Mouse (Mus musculus) heart, embryonic 13.5 days (tissue): ENCODE results near the gene Kcnn1. TPM values are rescaled to one million over a fixed set of nuclear protein-coding genes. Genes with fewer than 3 reads are reported as not detected.
A peak's percentile ranks its signal among the peaks of the same experiment; 100 is the strongest.

Source experiments
- ATAC-seq: fragments of 200-750 bp; cut with Nextera tagmentation; 2 replicates; pipeline ENCODE4 v1.8.0; 2017; ENCODE audit warnings: moderate TSS enrichment; ENCODE audit not compliant: insufficient number of reproducible peaks, low FRiP score, low TSS enrichment; ENCODE audit errors: extremely low read depth
- H3K27ac ChIP-seq: fragments of 300-500 bp; sonication (generic); replicated peaks from 2 replicates; pipeline ENCODE4 v1.5.1; 2015; ENCODE audit warnings: moderate library complexity, mild to moderate bottlenecking, inconsistent platforms
- H3K27me3 ChIP-seq: fragments of 300-500 bp; sonication (generic); replicated peaks from 2 replicates; pipeline ENCODE4 v1.6.1; 2015; ENCODE audit warnings: mild to moderate bottlenecking, inconsistent platforms
- H3K36me3 ChIP-seq: fragments of 300-500 bp; sonication (generic); 2 replicates; pipeline ENCODE4 v1.6.1; 2015; ENCODE audit warnings: mild to moderate bottlenecking, inconsistent platforms
- H3K4me1 ChIP-seq: fragments of 300-500 bp; sonication (generic); 2 replicates; pipeline ENCODE4 v1.6.1; 2015; ENCODE audit warnings: inconsistent platforms
- H3K4me2 ChIP-seq: fragments of 300-500 bp; sonication (generic); 2 replicates; pipeline ENCODE4 v1.6.1; 2015; ENCODE audit warnings: inconsistent platforms, mild to moderate bottlenecking, moderate library complexity
- H3K4me3 ChIP-seq: fragments of 300-500 bp; sonication (generic); 2 replicates; pipeline ENCODE4 v1.5.1; 2015; ENCODE audit warnings: moderate library complexity, mild to moderate bottlenecking, inconsistent platforms
- H3K9ac ChIP-seq: fragments of 300-500 bp; sonication (generic); 2 replicates; pipeline ENCODE4 v1.6.1; 2015; ENCODE audit warnings: inconsistent platforms, mild to moderate bottlenecking, moderate library complexity
- H3K9me3 ChIP-seq: fragments of 300-500 bp; sonication (generic); 2 replicates; pipeline ENCODE4 v1.6.1; 2016; ENCODE audit warnings: inconsistent platforms
- WGBS: fragments of 180-500 bp; shearing (Covaris S2); methylation state at CpG from one replicate; pipeline ENCODE4 v1.1.7; 2015; ENCODE audit warnings: mixed read lengths; 5-methylcytosine and 5-hydroxymethylcytosine counted together
- polyA plus RNA-seq: library from polyadenylated mRNA; unstranded; fragments of >200 nt; fragmentation: Nextera tagmentation; extraction: Ambion mirVana; gene quantifications from 2 replicates; pipeline ENCODE4 v1.2.1, GENCODE M21; 2015

The Kcnn1 gene
- polyA plus RNA-seq, 1 experiment from 2014 or later = 1.5 TPM

- no peaks in the 10 kb centered on the region for H3K9me3 ChIP-seq
- H3K27me3 ChIP-seq = peaks cover 27% of the 10 kb centered on the region
- peak within 1 kb of the TSS; percentile 94 for H3K4me2 ChIP-seq
- H3K4me1 ChIP-seq = peaks cover 20% of the 10 kb centered on the region
- peak within 1 kb of the TSS; percentile 84 for H3K27ac ChIP-seq
- peaks cover 15% of the 10 kb centered on the region; the same call in 1 of the 2 replicates for H3K36me3 ChIP-seq
- peak; percentile 94 for ATAC-seq
- WGBS = 2% methylated on average over 55 of the region's 55 CpGs
- H3K9ac ChIP-seq = peak within 1 kb of the TSS; percentile 89
- H3K4me3 ChIP-seq = peak within 1 kb of the TSS; percentile 82
These were observed 23.4 kb downstream of the Kcnn1 start, which contains the start of gene Arrdc2 for GRCm38 (mm10) chr8:70839408-70840351. Gene Arrdc2, minus strand, starts transcription at chr8:70839720.

- peak overlapping the region; percentile 89 for H3K9ac ChIP-seq
- H3K9me3 ChIP-seq = no peaks in the 10 kb centered on the region
- peak overlapping the region; percentile 94 for H3K4me2 ChIP-seq
- peaks cover 22% of the 10 kb centered on the region for H3K4me1 ChIP-seq
- peak overlapping the region; percentile 84 for H3K27ac ChIP-seq
- 2% methylated on average over 66 of the region's 66 CpGs for WGBS
- no peak for ATAC-seq
- H3K36me3 ChIP-seq = peaks cover 18% of the 10 kb centered on the region; the same call in 1 of the 2 replicates
- peak overlapping the region; percentile 82 for H3K4me3 ChIP-seq
- H3K27me3 ChIP-seq = peaks cover 24% of the 10 kb centered on the region
These were observed 24.2 kb downstream of the Kcnn1 start for GRCm38 (mm10) chr8:70838654-70839407.

GRCm38 (mm10) chr8:70836666-70837065 lies 26.4 kb downstream of the Kcnn1 start:
- no peak overlapping the region for H3K4me2 ChIP-seq

GRCm38 (mm10) chr8:70834071-70834470 lies 29.0 kb downstream of the Kcnn1 start:
- Histone ChIP-seq H3K9me3 (no peaks in the 10 kb centered on the region), H3K36me3 (peaks cover 18% of the 10 kb centered on the region; the same call in 1 of the 2 replicates), H3K4me3 (no peak overlapping the region), H3K4me1 (peaks cover 14% of the 10 kb centered on the region), H3K4me2 (no peak overlapping the region), H3K27me3 (no peaks in the 10 kb centered on the region), H3K9ac (peak overlapping the region; percentile 5; the same call in 1 of the 2 replicates), H3K27ac (no peak overlapping the region)
- 91% methylated on average over 3 of the region's 3 CpGs for WGBS
- no peak for ATAC-seq

More at GRCm38 (mm10) chr8:70836666-70837065, 26.4 kb downstream of the Kcnn1 start:
- no peak overlapping the region for H3K27ac ChIP-seq
- no peak overlapping the region for H3K9ac ChIP-seq
- 87% methylated on average over 12 of the region's 12 CpGs for WGBS
- ATAC-seq = no peak
- H3K4me1 ChIP-seq = peaks cover 28% of the 10 kb centered on the region
- H3K9me3 ChIP-seq = no peaks in the 10 kb centered on the region
- H3K36me3 ChIP-seq = peaks cover 18% of the 10 kb centered on the region; the same call in 1 of the 2 replicates
- H3K27me3 ChIP-seq = peaks cover 2% of the 10 kb centered on the region; the same call in 1 of the 2 replicates
- no peak overlapping the region for H3K4me3 ChIP-seq

- Histone ChIP-seq H3K4me1 (peaks cover 11% of the 10 kb centered on the region), H3K36me3 (peaks cover 18% of the 10 kb centered on the region; the same call in 1 of the 2 replicates), H3K27me3 (no peaks in the 10 kb centered on the region), H3K27ac (no peak overlapping the region), H3K4me3 (no peak overlapping the region), H3K9me3 (no peaks in the 10 kb centered on the region), H3K9ac (0 out of 2 replicates have a peak overlapping the region, but pooled peaks have one; percentile 1), H3K4me2 (no peak overlapping the region)
- WGBS = 29% methylated on average over 15 of the region's 15 CpGs
- no peak for ATAC-seq
These were observed 29.5 kb downstream of the Kcnn1 start for GRCm38 (mm10) chr8:70833520-70833919.

GRCm38 (mm10) chr8:70833018-70833482 lies 30.0 kb downstream of the Kcnn1 start:
- Histone ChIP-seq H3K27ac (no peak overlapping the region), H3K4me3 (no peak overlapping the region), H3K4me1 (peaks cover 9% of the 10 kb centered on the region), H3K4me2 (no peak overlapping the region), H3K9ac (0 out of 2 replicates have a peak overlapping the region, but pooled peaks have one; percentile 1), H3K36me3 (peaks cover 18% of the 10 kb centered on the region; the same call in 1 of the 2 replicates), H3K27me3 (no peaks in the 10 kb centered on the region), H3K9me3 (no peaks in the 10 kb centered on the region)
- ATAC-seq = no peak
- WGBS = 46% methylated on average over 9 of the region's 9 CpGs

- no peak overlapping the region for H3K9ac ChIP-seq
- H3K4me2 ChIP-seq = no peak overlapping the region
- H3K4me1 ChIP-seq = peaks cover 9% of the 10 kb centered on the region
- H3K36me3 ChIP-seq = peaks cover 18% of the 10 kb centered on the region; the same call in 1 of the 2 replicates
- no peak overlapping the region for H3K27ac ChIP-seq
- no peak overlapping the region for H3K4me3 ChIP-seq
- H3K27me3 ChIP-seq = no peaks in the 10 kb centered on the region
- no peaks in the 10 kb centered on the region for H3K9me3 ChIP-seq
- ATAC-seq = no peak
- WGBS = 71% methylated on average over 11 of the region's 11 CpGs
These were observed 30.7 kb downstream of the Kcnn1 start for GRCm38 (mm10) chr8:70832371-70832770.

- Histone ChIP-seq H3K4me2 (no peak overlapping the region), H3K9me3 (peaks cover 5% of the 10 kb centered on the region; the same call in 1 of the 2 replicates), H3K27ac (no peak overlapping the region), H3K36me3 (peaks cover 18% of the 10 kb centered on the region; the same call in 1 of the 2 replicates), H3K27me3 (no peaks in the 10 kb centered on the region), H3K4me1 (peaks cover 9% of the 10 kb centered on the region), H3K9ac (no peak overlapping the region), H3K4me3 (no peak overlapping the region)
- ATAC-seq = no peak
- WGBS = 78% methylated on average over 8 of the region's 8 CpGs
These were observed 31.5 kb downstream of the Kcnn1 start for GRCm38 (mm10) chr8:70831517-70831916.

GRCm38 (mm10) chr8:70827796-70828195 lies 35.3 kb downstream of the Kcnn1 start:
- Histone ChIP-seq H3K36me3 (no peaks in the 10 kb centered on the region), H3K4me3 (no peak overlapping the region), H3K27ac (no peak overlapping the region), H3K27me3 (peaks cover 23% of the 10 kb centered on the region), H3K9me3 (peaks cover 5% of the 10 kb centered on the region; the same call in 1 of the 2 replicates), H3K9ac (no peak overlapping the region), H3K4me1 (no peaks in the 10 kb centered on the region), H3K4me2 (no peak overlapping the region)
- ATAC-seq = no peak
- WGBS = 91% methylated on average over 1 of the region's 1 CpGs

- Histone ChIP-seq H3K27ac (no peak overlapping the region), H3K4me2 (no peak overlapping the region), H3K27me3 (peaks cover 26% of the 10 kb centered on the region), H3K4me3 (no peak overlapping the region), H3K9me3 (peaks cover 5% of the 10 kb centered on the region; the same call in 1 of the 2 replicates), H3K9ac (no peak overlapping the region), H3K36me3 (no peaks in the 10 kb centered on the region), H3K4me1 (no peaks in the 10 kb centered on the region)
- 90% methylated on average over 2 of the region's 2 CpGs for WGBS
- ATAC-seq = no peak
These were observed 36.0 kb downstream of the Kcnn1 start for GRCm38 (mm10) chr8:70827010-70827409.

GRCm38 (mm10) chr8:70825816-70826215 lies 37.2 kb downstream of the Kcnn1 start:
- Histone ChIP-seq H3K27ac (no peak overlapping the region), H3K4me1 (0 out of 2 replicates have a peak, but pooled peaks cover 2% of the 10 kb centered on the region), H3K36me3 (no peaks in the 10 kb centered on the region), H3K9me3 (peaks cover 5% of the 10 kb centered on the region; the same call in 1 of the 2 replicates), H3K4me3 (no peak overlapping the region), H3K4me2 (no peak overlapping the region), H3K27me3 (peaks cover 33% of the 10 kb centered on the region), H3K9ac (no peak overlapping the region)
- ATAC-seq = no peak
- WGBS = 78% methylated on average over 8 of the region's 8 CpGs
